Mouse (Mus musculus): ENCODE data around the gene Otog. TPM values are rescaled to one million over a fixed set of nuclear protein-coding genes. Genes with fewer than 3 reads are reported as not detected.

The Otog gene
- total and polyA plus RNA-seq, 3 experiments, result 0.06 TPM; not detected in 2

DNA sequence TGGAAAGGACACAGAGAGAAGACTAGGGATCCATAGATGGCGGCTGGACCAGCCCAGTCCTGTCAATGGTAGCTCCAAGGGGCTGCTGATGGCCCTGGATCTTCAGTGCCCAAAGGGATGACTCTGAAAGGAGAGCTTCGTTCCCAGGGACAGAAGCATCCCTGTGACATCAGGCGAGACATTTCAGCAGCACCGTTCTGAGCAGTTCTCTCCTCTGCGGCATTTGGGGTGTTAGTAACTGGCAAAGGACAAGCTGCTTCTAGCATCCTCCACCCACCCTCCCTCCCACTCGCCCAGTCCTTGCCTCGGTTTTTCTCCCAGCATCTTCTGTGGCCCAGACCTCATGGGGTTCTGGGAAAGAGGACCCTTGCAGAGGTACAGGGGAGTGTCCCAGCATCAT is 41.5 kb downstream of the Otog start:
- intact Hi-C loops (cut with DNase I), result no loop called here
- H3K27me3 ChIP-seq (ENCODE audit: control insufficient read depth, insufficient read depth, low read length), result no peaks in the 10 kb centered on the region
- no peak overlapping the region for H3K4me3 ChIP-seq

GRCm38 (mm10) chr7:46283681-46284080 is 42.9 kb downstream of the Otog start:
- no peaks in the 10 kb centered on the region for H3K36me3 ChIP-seq (ENCODE audit: control insufficient read depth, insufficient read depth, low read length)
- no peak overlapping the region for H3K9ac ChIP-seq (ENCODE audit: low read depth, low read length)
- no peaks in the 10 kb centered on the region for H3K79me2 ChIP-seq (replicated peaks; ENCODE audit: control insufficient read depth, insufficient read depth, low read length)
- intact Hi-C loops (cut with DNase I), result no loop called here
- no peaks in the 10 kb centered on the region for H3K27me3 ChIP-seq (ENCODE audit: control insufficient read depth, insufficient read depth, low read length)
- no peak for DNase-seq
- WGBS, result 42% methylated on average over 10 of the region's 10 CpGs
- no peak overlapping the region for H3K4me3 ChIP-seq
- H3K27ac ChIP-seq, result no peak overlapping the region
- TF ChIP-seq POLR2A (IDR thresholded peaks at IDR 0.05; ENCODE audit: insufficient read depth, low read depth, low read length), result no peak
- no peak for TF ChIP-seq EP300 (IDR thresholded peaks at IDR 0.05; ENCODE audit: insufficient read depth, low read depth, low read length)
- no peak for TF ChIP-seq CTCF (IDR thresholded peaks at IDR 0.05)
- no peaks in the 10 kb centered on the region for H3K4me1 ChIP-seq (ENCODE audit: control insufficient read depth, insufficient read depth, low read length)

More for the DNA sequence above, 41.5 kb downstream of the Otog start:
- 57% methylated on average over 7 of the region's 7 CpGs for WGBS
- H3K36me3 ChIP-seq (ENCODE audit: control insufficient read depth, insufficient read depth, low read length), result no peaks in the 10 kb centered on the region
- H3K4me1 ChIP-seq (ENCODE audit: control insufficient read depth, insufficient read depth, low read length), result no peaks in the 10 kb centered on the region
- H3K9ac ChIP-seq (ENCODE audit: low read depth, low read length), result no peak overlapping the region
- H3K27ac ChIP-seq, result no peak overlapping the region
- TF ChIP-seq EP300 (IDR thresholded peaks at IDR 0.05; ENCODE audit: insufficient read depth, low read depth, low read length), result no peak
- TF ChIP-seq CTCF (IDR thresholded peaks at IDR 0.05), result no peak
- TF ChIP-seq POLR2A (IDR thresholded peaks at IDR 0.05; ENCODE audit: insufficient read depth, low read depth, low read length), result no peak
- H3K79me2 ChIP-seq (replicated peaks; ENCODE audit: control insufficient read depth, insufficient read depth, low read length), result no peaks in the 10 kb centered on the region
- DNase-seq, result no peak

DNA sequence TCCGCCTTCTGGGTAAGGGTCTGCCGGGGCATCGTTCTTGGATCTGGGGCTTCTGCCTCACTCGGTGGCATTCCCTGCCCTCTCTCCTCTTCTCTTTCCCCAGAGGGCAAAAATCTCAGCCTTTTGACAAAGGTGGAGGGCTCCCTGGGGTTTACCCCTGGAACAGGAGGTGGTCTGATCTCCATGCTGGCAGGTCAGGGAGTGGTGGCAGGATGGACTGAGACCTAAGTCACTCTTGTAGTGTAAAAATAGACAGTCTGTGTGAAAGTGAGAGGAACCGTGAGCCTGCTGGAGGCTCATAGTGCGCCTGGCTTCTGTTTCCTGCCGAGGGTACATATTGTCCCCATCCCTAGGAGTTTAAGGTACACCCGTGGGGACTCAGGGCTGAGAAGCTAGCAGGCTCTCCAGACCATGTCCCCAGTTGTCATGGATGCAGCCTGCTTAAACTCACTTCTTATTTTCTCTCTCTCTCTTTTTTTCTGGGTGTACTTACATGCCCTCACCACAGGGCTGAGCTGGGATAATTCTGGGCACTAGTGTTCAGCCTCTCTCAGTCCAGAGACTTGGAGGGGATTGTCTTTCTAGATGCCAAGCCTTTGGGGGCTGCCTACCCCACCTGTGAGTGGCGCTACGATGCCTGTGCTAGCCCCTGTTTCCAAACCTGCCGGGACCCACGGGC is 44.5 kb downstream of the Otog start:
- no peaks in the 10 kb centered on the region for H3K4me1 ChIP-seq (ENCODE audit: control insufficient read depth, insufficient read depth, low read length)
- intact Hi-C loops (cut with DNase I), result no loop called here
- no peak for TF ChIP-seq CTCF (IDR thresholded peaks at IDR 0.05)
- TF ChIP-seq POLR2A (IDR thresholded peaks at IDR 0.05; ENCODE audit: insufficient read depth, low read depth, low read length), result no peak
- no peak for TF ChIP-seq EP300 (IDR thresholded peaks at IDR 0.05; ENCODE audit: insufficient read depth, low read depth, low read length)
- H3K4me3 ChIP-seq, result no peak overlapping the region
- no peak overlapping the region for H3K9ac ChIP-seq (ENCODE audit: low read depth, low read length)
- WGBS, result 77% methylated on average over 12 of the region's 12 CpGs
- no peaks in the 10 kb centered on the region for H3K27me3 ChIP-seq (ENCODE audit: control insufficient read depth, insufficient read depth, low read length)
- no peaks in the 10 kb centered on the region for H3K79me2 ChIP-seq (replicated peaks; ENCODE audit: control insufficient read depth, insufficient read depth, low read length)
- H3K27ac ChIP-seq, result no peak overlapping the region
- DNase-seq, result no peak
- no peaks in the 10 kb centered on the region for H3K36me3 ChIP-seq (ENCODE audit: control insufficient read depth, insufficient read depth, low read length)

DNA sequence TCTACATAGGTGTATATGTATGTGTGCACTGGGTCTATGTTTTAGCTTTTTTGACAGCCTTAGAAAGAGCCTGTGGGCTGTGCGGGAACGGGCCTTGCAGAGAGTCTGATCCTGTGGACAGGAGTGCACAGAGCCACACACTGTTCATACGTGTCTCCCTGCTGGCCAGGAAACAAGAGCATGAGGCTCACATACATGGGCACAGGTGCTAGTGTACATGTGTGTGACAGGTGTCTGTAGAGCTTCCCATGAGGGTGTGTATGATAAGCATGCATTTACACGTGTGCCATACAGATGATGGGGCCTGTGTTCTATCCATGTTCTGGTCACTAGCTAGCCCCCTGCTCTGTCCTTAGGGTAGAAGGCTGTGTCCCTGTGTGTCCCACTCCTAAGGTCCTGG is 45.6 kb downstream of the Otog start:
- no peaks in the 10 kb centered on the region for H3K36me3 ChIP-seq (ENCODE audit: control insufficient read depth, insufficient read depth, low read length)
- no peaks in the 10 kb centered on the region for H3K27me3 ChIP-seq (ENCODE audit: control insufficient read depth, insufficient read depth, low read length)
- no peak for DNase-seq
- 86% methylated on average over 4 of the region's 4 CpGs for WGBS
- H3K79me2 ChIP-seq (replicated peaks; ENCODE audit: control insufficient read depth, insufficient read depth, low read length), result no peaks in the 10 kb centered on the region
- H3K4me3 ChIP-seq, result no peak overlapping the region
- H3K4me1 ChIP-seq (ENCODE audit: control insufficient read depth, insufficient read depth, low read length), result no peaks in the 10 kb centered on the region
- TF ChIP-seq CTCF (IDR thresholded peaks at IDR 0.05), result no peak
- no peak for TF ChIP-seq EP300 (IDR thresholded peaks at IDR 0.05; ENCODE audit: insufficient read depth, low read depth, low read length)
- TF ChIP-seq POLR2A (IDR thresholded peaks at IDR 0.05; ENCODE audit: insufficient read depth, low read depth, low read length), result no peak
- intact Hi-C loops (cut with DNase I), result no loop called here
- no peak overlapping the region for H3K9ac ChIP-seq (ENCODE audit: low read depth, low read length)
- no peak overlapping the region for H3K27ac ChIP-seq

GRCm38 (mm10) chr7:46287051-46287450 is 46.3 kb downstream of the Otog start:
- WGBS, result 30% methylated on average over 8 of the region's 8 CpGs
- H3K27ac ChIP-seq, result no peak overlapping the region
- no peaks in the 10 kb centered on the region for H3K27me3 ChIP-seq (ENCODE audit: control insufficient read depth, insufficient read depth, low read length)
- H3K4me3 ChIP-seq, result no peak overlapping the region
- H3K9ac ChIP-seq (ENCODE audit: low read depth, low read length), result no peak overlapping the region
- intact Hi-C loops (cut with DNase I), result no loop called here
- no peak for TF ChIP-seq CTCF (IDR thresholded peaks at IDR 0.05)
- H3K79me2 ChIP-seq (replicated peaks; ENCODE audit: control insufficient read depth, insufficient read depth, low read length), result no peaks in the 10 kb centered on the region
- no peaks in the 10 kb centered on the region for H3K36me3 ChIP-seq (ENCODE audit: control insufficient read depth, insufficient read depth, low read length)
- DNase-seq, result no peak
- no peaks in the 10 kb centered on the region for H3K4me1 ChIP-seq (ENCODE audit: control insufficient read depth, insufficient read depth, low read length)

- Histone ChIP-seq H3K9ac (ENCODE audit: low read depth, low read length) (no peak overlapping the region), H3K4me3 (no peak overlapping the region), H3K79me2 (replicated peaks; ENCODE audit: control insufficient read depth, insufficient read depth, low read length) (no peaks in the 10 kb centered on the region), H3K36me3 (ENCODE audit: control insufficient read depth, insufficient read depth, low read length) (no peaks in the 10 kb centered on the region), H3K27ac (no peak overlapping the region), H3K27me3 (ENCODE audit: control insufficient read depth, insufficient read depth, low read length) (no peaks in the 10 kb centered on the region; the same call in 1 of the 2 replicates), H3K4me1 (ENCODE audit: control insufficient read depth, insufficient read depth, low read length) (no peaks in the 10 kb centered on the region)
- no peak for DNase-seq
- TF ChIP-seq EP300 (IDR thresholded peaks at IDR 0.05; ENCODE audit: insufficient read depth, low read depth, low read length) (no peak), POLR2A (IDR thresholded peaks at IDR 0.05; ENCODE audit: insufficient read depth, low read depth, low read length) (no peak), CTCF (IDR thresholded peaks at IDR 0.05) (no peak)
- intact Hi-C loops (cut with DNase I), result no loop called here
- 38% methylated on average over 6 of the region's 6 CpGs for WGBS
Measured at GRCm38 (mm10) chr7:46296330-46296729, 55.5 kb downstream of the Otog start.
